Mouse (Mus musculus): ENCODE measurements around the gene Syt1.

- no peak for TF ChIP-seq CTCF (IDR thresholded peaks at IDR 0.05; ENCODE audit: borderline replicate concordance, insufficient read depth, low read length)
- no peak for TF ChIP-seq POLR2A (IDR thresholded peaks at IDR 0.05; ENCODE audit: low read depth, low read length)
Observed at GRCm38 (mm10) chr10:108686696-108687095, 324.1 kb downstream of the Syt1 start.

All from embryonic fibroblast, embryonic 13.5 days (primary cell).